Mouse (Mus musculus) cerebellum, postnatal 36 days (tissue): Measurements from ENCODE around the gene Zfp985.
"Not testable (repeated sequence)": the region's sequence is repeated elsewhere in the genome, so short reads cannot be mapped to it uniquely, and the experiment has no call there.

Source experiments
- DNase-seq, 2 experiments: peaks; one replicate each; pipeline ENCODE4 v3.0.0; 2021 to 2022; ENCODE audit warnings: mixed read lengths in 2 of 2

Gene Zfp985

DNA sequence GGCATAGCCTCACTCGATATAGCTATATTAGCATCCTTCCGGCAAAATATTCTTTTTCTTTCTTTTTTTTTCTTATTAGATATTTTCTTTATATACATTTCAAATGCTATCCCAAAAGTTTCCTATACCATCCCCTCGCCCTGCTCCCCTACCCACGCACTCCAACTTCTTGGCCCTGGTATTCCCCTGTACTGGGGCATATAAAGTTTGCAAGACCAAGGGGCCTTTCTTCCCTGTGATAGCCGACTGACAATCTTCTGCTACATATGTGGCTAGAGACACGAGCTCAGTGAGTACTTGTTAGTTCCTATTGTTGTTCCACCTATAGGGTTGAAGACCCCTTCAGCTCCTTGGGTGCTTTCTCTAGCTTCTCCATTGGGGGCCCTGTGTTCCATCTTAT, 53.4 kb downstream of the Zfp985 start:
- DNase-seq = not testable (repeated sequence)

DNA sequence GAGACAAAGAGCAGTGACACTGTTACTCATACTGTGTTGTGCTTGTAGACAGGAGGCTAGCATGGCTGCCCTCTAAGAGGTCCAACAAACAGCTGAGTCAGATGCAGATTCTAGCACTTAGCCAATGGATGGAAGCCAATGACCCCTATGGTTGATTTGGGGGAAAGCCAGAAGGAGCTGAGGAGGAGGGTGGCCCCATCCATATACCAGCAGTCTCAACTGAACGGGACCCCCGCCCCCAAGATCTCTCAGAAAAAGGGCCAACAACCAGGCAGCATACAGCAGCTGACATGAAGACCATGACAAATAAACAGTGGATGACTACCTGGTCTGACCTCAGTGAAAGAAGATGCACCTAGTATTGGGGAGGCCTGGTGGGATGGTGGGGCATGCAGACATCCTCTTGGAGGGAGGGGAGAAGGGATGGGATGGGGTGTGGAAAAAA, 80.8 kb downstream of the Zfp985 start:
- not testable (repeated sequence) for DNase-seq
